Mouse (Mus musculus): ENCODE measurements around the gene Gm10112. TPM values are rescaled to one million over a fixed set of nuclear protein-coding genes. Genes with fewer than 3 reads are reported as not detected.

Gm10112 gene
- not detected for total RNA-seq (2021)

GRCm38 (mm10) chrX:111168040-111168439, at the start of gene Gm10112:
Gm10112 (plus strand) TSS chrX:111168340.
- DNase-seq (ENCODE audit: low spot score in 2 of 2): no peak
- intact Hi-C loops (cut with DNase I): no loop called here

- intact Hi-C loops (cut with DNase I): loop anchor here (5.0 kb wide), 1 partner anchor 1797 kb away; no protein-coding TSS in a partner anchor
- DNase-seq (ENCODE audit: low spot score in 2 of 2): no peak
Observed at GRCm38 (mm10) chrX:111189574-111189973, 21.4 kb downstream of the Gm10112 start.

GRCm38 (mm10) chrX:111196376-111196775, 28.2 kb downstream of the Gm10112 start:
- peak in 1 of 2 experiments; percentile 22 for DNase-seq (ENCODE audit: low spot score in 2 of 2)
- intact Hi-C loops (cut with DNase I): loop anchor here (5.0 kb wide), 1 partner anchor 1151 kb away; no protein-coding TSS in a partner anchor

- DNase-seq (ENCODE audit: low spot score in 2 of 2): peak; percentile 52 to 66
- intact Hi-C loops (cut with DNase I): no loop called here
Observed at GRCm38 (mm10) chrX:111210225-111210624, 42.1 kb downstream of the Gm10112 start.

Other genes starting within 250 kb of the Gm10112 start
- not detected for gene Cylc1, start 57.9 kb upstream of the Gm10112 start, total RNA-seq (2021)

Measured in left cerebral cortex, postnatal 25 days (tissue).